Mouse (Mus musculus) liver, adult 2 months (tissue): Measurements from ENCODE around the gene 4930402H24Rik. TPM values are rescaled to one million over a fixed set of nuclear protein-coding genes. Genes with fewer than 3 reads are reported as not detected.

ENCODE experiments used
- DNase-seq: peaks from one replicate; pipeline ENCODE4 v3.0.0-alpha.2; 2011; ENCODE audit warnings: low read depth, low spot score; ENCODE audit errors: extremely low read depth
- H3K27ac ChIP-seq: fragments of 200-500 bp; replicated peaks from 2 replicates; pipeline ENCODE4 v1.5.1; 2012; ENCODE audit warnings: low read depth, mild to moderate bottlenecking, control low read depth, inconsistent platforms, low read length; ENCODE audit not compliant: insufficient read depth
- H3K27me3 ChIP-seq: fragments of 200-500 bp; 2 replicates; pipeline ENCODE4 v1.6.1; 2012; ENCODE audit warnings: mild to moderate bottlenecking, moderate library complexity, low read length, inconsistent platforms; ENCODE audit not compliant: control insufficient read depth, insufficient read depth
- H3K36me3 ChIP-seq: fragments of 200-500 bp; 2 replicates; pipeline ENCODE4 v1.6.1; 2012; ENCODE audit warnings: low read length, inconsistent platforms; ENCODE audit not compliant: control insufficient read depth, insufficient read depth
- H3K4me1 ChIP-seq: fragments of 200-500 bp; 2 replicates; pipeline ENCODE4 v1.6.1; 2011; ENCODE audit warnings: low read length; ENCODE audit not compliant: control insufficient read depth, insufficient read depth
- H3K4me3 ChIP-seq: fragments of 200-500 bp; 2 replicates; pipeline ENCODE4 v1.5.1; 2011; ENCODE audit warnings: low read depth, mild to moderate bottlenecking, control low read depth, low read length, moderate library complexity; ENCODE audit not compliant: insufficient read depth
- H3K79me2 ChIP-seq: fragments of 200-500 bp; 2 replicates; pipeline ENCODE4 v1.6.1; 2012; ENCODE audit warnings: inconsistent platforms, mild to moderate bottlenecking, low read length, moderate library complexity; ENCODE audit not compliant: control insufficient read depth, insufficient read depth
- H3K9ac ChIP-seq: fragments of 200-500 bp; 2 replicates; pipeline ENCODE4 v1.6.1; 2012; ENCODE audit warnings: low read depth, mild to moderate bottlenecking, control low read depth, inconsistent platforms, low read length
- CTCF ChIP-seq: fragments of 200-500 bp; IDR thresholded peaks from 2 replicates; pipeline ENCODE4 v1.5.1; 2011; ENCODE audit warnings: low read depth, low read length, control low read depth
- POLR2A ChIP-seq: fragments of 200-500 bp; IDR thresholded peaks from 2 replicates; pipeline ENCODE4 v1.6.1; 2011; ENCODE audit warnings: low read length, control low read depth; ENCODE audit not compliant: insufficient read depth; ENCODE audit errors: extremely low read depth
- WGBS: fragments of 180-500 bp; shearing (Covaris S2); methylation state at CpG from one replicate; pipeline ENCODE4 v1.1.7; 2018; 5-methylcytosine and 5-hydroxymethylcytosine counted together
- polyA plus RNA-seq: library from polyadenylated mRNA; depleted of rRNA; stranded (reverse); fragments of >200 nt; gene quantifications from 2 replicates; pipeline ENCODE4 v1.2.3, GENCODE M21; 2012; rRNA removed
- total RNA-seq: library from RNA; depleted of rRNA; stranded (reverse); fragments of >200 nt; gene quantifications from 2 replicates; pipeline ENCODE4 v1.2.3, GENCODE M21; 2014; rRNA removed

The 4930402H24Rik gene
- total RNA-seq = 14.8 and 19.9 TPM in 2 replicates
- polyA plus RNA-seq = 15.4 and 18.2 TPM in 2 replicates

DNA sequence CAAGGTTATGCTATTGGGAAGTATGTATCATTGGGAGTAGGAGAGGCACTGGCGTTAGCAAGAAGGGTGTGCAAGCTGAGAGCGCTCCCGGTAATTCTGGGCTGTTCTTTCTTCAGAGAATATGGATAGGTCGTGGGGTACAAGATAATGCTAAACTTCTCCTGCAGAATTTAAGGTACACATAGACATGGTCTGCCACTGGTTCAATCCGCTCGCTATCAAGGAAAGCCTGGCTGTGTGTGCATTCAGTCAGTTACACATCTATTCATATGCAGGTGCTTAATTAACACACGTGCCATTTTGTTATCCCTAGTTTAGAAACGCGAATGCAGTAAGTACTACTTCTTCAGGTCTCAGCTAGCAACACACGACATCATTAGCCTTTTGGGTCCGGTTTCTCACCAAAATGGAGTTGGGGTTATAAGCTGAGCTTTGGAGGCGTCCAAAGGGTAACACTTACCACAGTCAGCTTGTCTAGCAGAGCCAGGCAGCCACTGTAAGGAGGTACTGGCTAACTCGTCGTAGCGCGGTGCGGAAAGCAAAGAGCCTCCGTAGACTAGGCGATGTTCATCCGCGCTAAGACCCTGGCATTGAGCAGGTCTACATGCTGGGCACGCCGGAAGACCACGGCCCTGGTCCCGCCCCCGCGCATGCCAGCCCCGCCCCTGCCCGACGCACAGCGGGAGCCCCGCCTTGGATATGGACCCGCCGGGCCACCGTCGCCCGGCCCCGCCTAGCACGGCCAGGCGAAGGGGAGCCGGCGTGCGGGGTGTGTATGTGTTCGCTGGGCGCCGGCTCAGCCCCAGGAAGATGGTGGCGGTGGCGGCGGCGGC is at the start of gene 4930402H24Rik, which contains the start of gene Atrn:
4930402H24Rik (minus strand) TSS at position 656 of the 833 bp plus-strand sequence.
Atrn (plus strand) TSS at position 745 of the 833 bp plus-strand sequence.
- WGBS = 2% methylated on average over 42 of the region's 50 CpGs
- H3K36me3 ChIP-seq = peaks cover 4% of the 10 kb centered on the region
- peak; percentile 73 for DNase-seq
- H3K27me3 ChIP-seq = no peaks in the 10 kb centered on the region
- H3K79me2 ChIP-seq = peaks cover 53% of the 10 kb centered on the region
- H3K27ac ChIP-seq = peak within 1 kb of the TSS; percentile 86
- H3K9ac ChIP-seq = peak within 1 kb of the TSS; percentile 99
- TF ChIP-seq POLR2A = peak; percentile 81
- TF ChIP-seq CTCF = no peak
- peaks cover 21% of the 10 kb centered on the region for H3K4me1 ChIP-seq
- peak within 1 kb of the TSS; percentile 100 for H3K4me3 ChIP-seq

DNA sequence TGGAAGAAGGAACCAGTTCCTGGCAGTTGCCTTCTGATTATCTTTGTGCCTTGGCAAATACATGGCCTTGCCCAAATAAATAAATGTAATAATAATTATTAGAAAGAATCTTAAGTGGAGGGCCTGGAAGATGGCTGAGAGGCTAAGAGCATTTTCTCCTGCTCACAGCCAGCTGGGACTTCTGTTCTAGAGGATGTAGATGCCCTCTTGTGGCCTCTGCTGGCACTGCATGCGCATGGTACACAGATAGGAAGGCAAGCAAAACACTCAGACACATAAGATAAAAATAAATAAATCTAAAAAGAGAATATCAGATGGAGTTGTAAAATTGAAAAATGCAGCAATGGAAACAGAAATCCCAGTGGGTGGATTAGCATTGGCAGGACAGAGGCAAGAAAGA is 44.3 kb upstream of the 4930402H24Rik start:
- no peaks in the 10 kb centered on the region; the same call in 1 of the 2 replicates for H3K79me2 ChIP-seq
- WGBS = 13% methylated on average over 1 of the region's 1 CpGs
- DNase-seq = peak; percentile 66

DNA sequence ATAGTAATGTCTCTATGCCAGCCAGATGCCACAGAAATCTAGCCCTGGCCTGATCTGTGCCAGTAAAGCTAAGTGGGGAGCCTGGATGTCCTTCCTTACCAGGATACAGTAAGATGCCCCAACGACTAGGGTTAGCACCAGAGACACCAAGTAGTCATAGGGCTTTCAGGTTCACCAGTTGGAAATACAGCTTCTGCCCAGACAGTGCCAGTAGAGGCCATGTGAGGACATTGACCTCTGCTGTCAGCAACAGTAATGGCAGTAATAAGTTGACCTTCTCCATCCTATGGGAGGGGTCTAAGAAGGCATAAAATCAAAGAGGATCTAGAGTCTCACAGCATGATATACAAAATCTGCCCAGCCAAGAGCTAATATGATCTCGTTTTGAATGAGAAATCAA is 43.6 kb upstream of the 4930402H24Rik start:
- no peak overlapping the region for H3K4me3 ChIP-seq
- no peak overlapping the region for H3K9ac ChIP-seq
- H3K27ac ChIP-seq = peak overlapping the region; percentile 25; the same call in 1 of the 2 replicates
- no peak for TF ChIP-seq CTCF
- no peak for TF ChIP-seq POLR2A
- H3K27me3 ChIP-seq = no peaks in the 10 kb centered on the region
- H3K36me3 ChIP-seq = peaks cover 56% of the 10 kb centered on the region
- DNase-seq = peak; percentile 69
- H3K4me1 ChIP-seq = peaks cover 5% of the 10 kb centered on the region
- 32% methylated on average over 2 of the region's 2 CpGs for WGBS
- H3K79me2 ChIP-seq = no peaks in the 10 kb centered on the region; the same call in 1 of the 2 replicates

More for the DNA sequence above, 44.3 kb upstream of the 4930402H24Rik start:
- no peak overlapping the region for H3K27ac ChIP-seq
- H3K36me3 ChIP-seq = peaks cover 56% of the 10 kb centered on the region
- peaks cover 5% of the 10 kb centered on the region for H3K4me1 ChIP-seq
- TF ChIP-seq POLR2A (no peak), CTCF (peak; percentile 87)
- no peak overlapping the region for H3K9ac ChIP-seq
- H3K4me3 ChIP-seq = no peak overlapping the region
- no peaks in the 10 kb centered on the region for H3K27me3 ChIP-seq

DNA sequence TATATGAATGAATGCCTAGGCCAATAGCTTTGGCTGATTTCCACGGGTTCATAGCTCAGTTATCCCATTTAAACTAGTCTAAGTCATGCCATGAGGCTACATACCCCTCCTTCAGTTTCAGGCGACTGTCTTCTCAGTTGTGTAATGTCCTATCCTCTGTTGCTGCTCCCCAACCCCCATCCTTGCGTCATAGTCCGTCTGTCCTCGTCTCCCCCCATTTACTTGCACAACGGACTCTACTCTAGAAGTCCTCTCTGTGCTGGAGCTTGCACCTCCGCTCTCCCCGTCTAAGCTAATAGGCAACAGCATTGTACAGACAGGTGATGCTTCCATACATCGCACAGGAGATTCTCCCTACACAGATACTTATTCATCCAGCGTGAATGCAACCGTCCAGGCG is 26.7 kb upstream of the 4930402H24Rik start:
- peaks cover 18% of the 10 kb centered on the region for H3K4me1 ChIP-seq
- no peak overlapping the region for H3K9ac ChIP-seq
- H3K79me2 ChIP-seq = peaks cover 9% of the 10 kb centered on the region; the same call in 1 of the 2 replicates
- WGBS = 36% methylated on average over 12 of the region's 12 CpGs
- no peak overlapping the region for H3K4me3 ChIP-seq
- peaks cover 22% of the 10 kb centered on the region for H3K36me3 ChIP-seq
- DNase-seq = peak; percentile 92
- H3K27ac ChIP-seq = peak overlapping the region; percentile 79
- H3K27me3 ChIP-seq = no peaks in the 10 kb centered on the region
- TF ChIP-seq CTCF (no peak), POLR2A (no peak)

DNA sequence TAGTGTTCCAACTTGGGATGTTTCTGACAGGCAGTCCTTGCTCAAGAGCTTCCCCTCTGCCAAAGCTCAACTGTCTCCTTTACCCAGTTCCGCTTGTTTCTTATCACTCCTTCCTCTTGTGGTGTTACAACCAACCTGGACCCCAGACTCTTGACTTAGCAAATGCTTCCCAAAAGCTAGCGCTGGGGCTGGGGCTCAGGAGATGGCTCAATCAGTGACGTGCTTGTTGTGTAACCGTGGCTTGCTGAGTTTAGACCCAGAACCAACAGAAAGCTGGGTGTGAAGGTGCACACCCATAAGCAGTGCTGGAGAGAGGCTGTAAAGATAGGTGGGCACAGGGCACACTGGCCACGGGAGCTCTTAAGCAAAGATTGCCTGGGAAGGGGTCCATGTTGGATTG is 23.8 kb upstream of the 4930402H24Rik start:
- TF ChIP-seq POLR2A (no peak), CTCF (no peak)
- Histone ChIP-seq H3K4me1 (peaks cover 36% of the 10 kb centered on the region), H3K4me3 (no peak overlapping the region), H3K27ac (peak overlapping the region; percentile 95), H3K27me3 (no peaks in the 10 kb centered on the region), H3K9ac (peak overlapping the region; percentile 50; the same call in 1 of the 2 replicates), H3K36me3 (peaks cover 9% of the 10 kb centered on the region), H3K79me2 (peaks cover 22% of the 10 kb centered on the region)
- 25% methylated on average over 5 of the region's 5 CpGs for WGBS
- DNase-seq = peak; percentile 82
